Mouse (Mus musculus): ENCODE data around the gene Zfx. TPM values are rescaled to one million over a fixed set of nuclear protein-coding genes. Genes with fewer than 3 reads are reported as not detected.

Gene Zfx
- polyA plus RNA-seq, 1 experiment: 4.7 TPM

- TF ChIP-seq TCF12 (IDR thresholded peaks at IDR 0.05; ENCODE audit: insufficient read depth, poor library complexity, severe bottlenecking) (no peak), E2F4 (IDR thresholded peaks at IDR 0.05; ENCODE audit: insufficient read depth) (no peak), POLR2A (IDR thresholded peaks at IDR 0.05; ENCODE audit: insufficient read length, low read depth) (no peak), SRF (IDR thresholded peaks at IDR 0.05; ENCODE audit: control insufficient read depth, insufficient read length, low read depth) (no peak)
- Histone ChIP-seq H3K4me3 (peak overlapping the region; percentile 19), H3K27me3 (ENCODE audit: control insufficient read depth, insufficient read depth, insufficient read length) (no peaks in the 10 kb centered on the region), H3K36me3 (ENCODE audit: control insufficient read depth, insufficient read depth) (no peaks in the 10 kb centered on the region), H3K4me2 (ENCODE audit: low read depth) (peak overlapping the region; percentile 77), H3ac (ENCODE audit: control insufficient read depth, insufficient read length) (no peak overlapping the region), H3K79me2 (ENCODE audit: control insufficient read depth, insufficient read depth) (no peaks in the 10 kb centered on the region)
These were observed 62.8 kb downstream of the Zfx start for GRCm38 (mm10) chrX:94060751-94061150.

GRCm38 (mm10) chrX:94058748-94059147 is 64.8 kb downstream of the Zfx start:
- no peak overlapping the region for H3K4me3 ChIP-seq
- TF ChIP-seq MAX (IDR thresholded peaks at IDR 0.05; ENCODE audit: low read depth) (no peak), POLR2A (IDR thresholded peaks at IDR 0.05; ENCODE audit: insufficient read length, low read depth) (no peak), CEBPB (IDR thresholded peaks at IDR 0.05; ENCODE audit: insufficient read depth, poor library complexity, severe bottlenecking) (no peak), E2F4 (IDR thresholded peaks at IDR 0.05; ENCODE audit: insufficient read depth) (no peak), MYOD1 (IDR thresholded peaks at IDR 0.05; ENCODE audit: control insufficient read depth in 1 of 3, insufficient read length in 2 of 3, low read depth in 2 of 3) (no peak), POLR2AphosphoS2 (IDR thresholded peaks at IDR 0.05; ENCODE audit: insufficient read length, low read depth) (no peak), REST (IDR thresholded peaks at IDR 0.05; ENCODE audit: insufficient read depth, insufficient read length) (no peak)
- no peak overlapping the region for H3ac ChIP-seq (ENCODE audit: control insufficient read depth, insufficient read length)
- H3K36me3 ChIP-seq (ENCODE audit: control insufficient read depth, insufficient read depth): no peaks in the 10 kb centered on the region
- no peaks in the 10 kb centered on the region for H3K27me3 ChIP-seq (ENCODE audit: control insufficient read depth, insufficient read depth, insufficient read length)
- no peak overlapping the region for H3K4me2 ChIP-seq (ENCODE audit: low read depth)
- H3K79me2 ChIP-seq (ENCODE audit: control insufficient read depth, insufficient read depth): no peaks in the 10 kb centered on the region

GRCm38 (mm10) chrX:94049048-94049447 is 74.5 kb downstream of the Zfx start:
- Histone ChIP-seq H3K79me2 (ENCODE audit: control insufficient read depth, insufficient read depth) (no peaks in the 10 kb centered on the region), H3K27me3 (ENCODE audit: control insufficient read depth, insufficient read depth, insufficient read length) (no peaks in the 10 kb centered on the region), H3K4me2 (ENCODE audit: low read depth) (no peak overlapping the region), H3K36me3 (ENCODE audit: control insufficient read depth, insufficient read depth) (no peaks in the 10 kb centered on the region), H3ac (ENCODE audit: control insufficient read depth, insufficient read length) (no peak overlapping the region), H3K4me3 (no peak overlapping the region)
- TF ChIP-seq REST (IDR thresholded peaks at IDR 0.05; ENCODE audit: insufficient read depth, insufficient read length) (no peak), MYOG (IDR thresholded peaks at IDR 0.05; ENCODE audit: control insufficient read depth in 1 of 3, insufficient read depth in 1 of 3, insufficient read length in 2 of 3, low read depth in 2 of 3) (no peak), E2F4 (IDR thresholded peaks at IDR 0.05; ENCODE audit: insufficient read depth) (no peak), CEBPB (IDR thresholded peaks at IDR 0.05; ENCODE audit: insufficient read depth, poor library complexity, severe bottlenecking) (no peak), MYOD1 (IDR thresholded peaks at IDR 0.05; ENCODE audit: control insufficient read depth in 1 of 3, insufficient read length in 2 of 3, low read depth in 2 of 3) (no peak), SRF (IDR thresholded peaks at IDR 0.05; ENCODE audit: control insufficient read depth, insufficient read length, low read depth) (no peak), TCF12 (IDR thresholded peaks at IDR 0.05; ENCODE audit: insufficient read depth, poor library complexity, severe bottlenecking) (no peak), USF1 (IDR thresholded peaks at IDR 0.05; ENCODE audit: low read depth) (no peak), MAX (IDR thresholded peaks at IDR 0.05; ENCODE audit: low read depth) (no peak), TCF3 (IDR thresholded peaks at IDR 0.05; ENCODE audit: insufficient read length, low read depth) (no peak), POLR2AphosphoS2 (IDR thresholded peaks at IDR 0.05; ENCODE audit: insufficient read length, low read depth) (no peak), POLR2A (IDR thresholded peaks at IDR 0.05; ENCODE audit: insufficient read length, low read depth) (no peak)

- Histone ChIP-seq H3K27me3 (ENCODE audit: control insufficient read depth, insufficient read depth, insufficient read length) (no peaks in the 10 kb centered on the region), H3K79me2 (ENCODE audit: control insufficient read depth, insufficient read depth) (no peaks in the 10 kb centered on the region), H3K4me3 (no peak overlapping the region), H3ac (ENCODE audit: control insufficient read depth, insufficient read length) (no peak overlapping the region), H3K36me3 (ENCODE audit: control insufficient read depth, insufficient read depth) (no peaks in the 10 kb centered on the region), H3K4me2 (ENCODE audit: low read depth) (no peak overlapping the region)
- no peak for TF ChIP-seq CEBPB (IDR thresholded peaks at IDR 0.05; ENCODE audit: insufficient read depth, poor library complexity, severe bottlenecking)
- no peak for TF ChIP-seq MYOD1 (IDR thresholded peaks at IDR 0.05; ENCODE audit: control insufficient read depth in 1 of 3, insufficient read length in 2 of 3, low read depth in 2 of 3)
- TF ChIP-seq MAX (IDR thresholded peaks at IDR 0.05; ENCODE audit: low read depth): no peak
- no peak for TF ChIP-seq TCF12 (IDR thresholded peaks at IDR 0.05; ENCODE audit: insufficient read depth, poor library complexity, severe bottlenecking)
- TF ChIP-seq SRF (IDR thresholded peaks at IDR 0.05; ENCODE audit: control insufficient read depth, insufficient read length, low read depth): no peak
- no peak for TF ChIP-seq REST (IDR thresholded peaks at IDR 0.05; ENCODE audit: insufficient read depth, insufficient read length)
- no peak for TF ChIP-seq TCF3 (IDR thresholded peaks at IDR 0.05; ENCODE audit: insufficient read length, low read depth)
- TF ChIP-seq POLR2AphosphoS2 (IDR thresholded peaks at IDR 0.05; ENCODE audit: insufficient read length, low read depth): no peak
- TF ChIP-seq MYOG (IDR thresholded peaks at IDR 0.05; ENCODE audit: control insufficient read depth in 1 of 3, insufficient read depth in 1 of 3, insufficient read length in 2 of 3, low read depth in 2 of 3): no peak
- TF ChIP-seq E2F4 (IDR thresholded peaks at IDR 0.05; ENCODE audit: insufficient read depth): no peak
- no peak for TF ChIP-seq POLR2A (IDR thresholded peaks at IDR 0.05; ENCODE audit: insufficient read length, low read depth)
- no peak for TF ChIP-seq USF1 (IDR thresholded peaks at IDR 0.05; ENCODE audit: low read depth)
These were observed 75.5 kb downstream of the Zfx start for GRCm38 (mm10) chrX:94048048-94048447.

GRCm38 (mm10) chrX:94047381-94047780 is 76.1 kb downstream of the Zfx start:
- H3K36me3 ChIP-seq (ENCODE audit: control insufficient read depth, insufficient read depth): no peaks in the 10 kb centered on the region
- TF ChIP-seq USF1 (IDR thresholded peaks at IDR 0.05; ENCODE audit: low read depth) (no peak), TCF3 (IDR thresholded peaks at IDR 0.05; ENCODE audit: insufficient read length, low read depth) (no peak), MAX (IDR thresholded peaks at IDR 0.05; ENCODE audit: low read depth) (no peak), CEBPB (IDR thresholded peaks at IDR 0.05; ENCODE audit: insufficient read depth, poor library complexity, severe bottlenecking) (no peak), MYOD1 (IDR thresholded peaks at IDR 0.05; ENCODE audit: control insufficient read depth in 1 of 3, insufficient read length in 2 of 3, low read depth in 2 of 3) (no peak), SRF (IDR thresholded peaks at IDR 0.05; ENCODE audit: control insufficient read depth, insufficient read length, low read depth) (no peak), POLR2A (IDR thresholded peaks at IDR 0.05; ENCODE audit: insufficient read length, low read depth) (no peak), POLR2AphosphoS2 (IDR thresholded peaks at IDR 0.05; ENCODE audit: insufficient read length, low read depth) (no peak), REST (IDR thresholded peaks at IDR 0.05; ENCODE audit: insufficient read depth, insufficient read length) (no peak), MYOG (IDR thresholded peaks at IDR 0.05; ENCODE audit: control insufficient read depth in 1 of 3, insufficient read depth in 1 of 3, insufficient read length in 2 of 3, low read depth in 2 of 3) (no peak)
- no peak overlapping the region for H3K4me3 ChIP-seq
- no peak overlapping the region for H3ac ChIP-seq (ENCODE audit: control insufficient read depth, insufficient read length)
- H3K79me2 ChIP-seq (ENCODE audit: control insufficient read depth, insufficient read depth): no peaks in the 10 kb centered on the region
- H3K4me2 ChIP-seq (ENCODE audit: low read depth): no peak overlapping the region
- H3K27me3 ChIP-seq (ENCODE audit: control insufficient read depth, insufficient read depth, insufficient read length): no peaks in the 10 kb centered on the region
